ENCODE assay signal across 9 mouse cellular contexts in the genomic region with DNA sequence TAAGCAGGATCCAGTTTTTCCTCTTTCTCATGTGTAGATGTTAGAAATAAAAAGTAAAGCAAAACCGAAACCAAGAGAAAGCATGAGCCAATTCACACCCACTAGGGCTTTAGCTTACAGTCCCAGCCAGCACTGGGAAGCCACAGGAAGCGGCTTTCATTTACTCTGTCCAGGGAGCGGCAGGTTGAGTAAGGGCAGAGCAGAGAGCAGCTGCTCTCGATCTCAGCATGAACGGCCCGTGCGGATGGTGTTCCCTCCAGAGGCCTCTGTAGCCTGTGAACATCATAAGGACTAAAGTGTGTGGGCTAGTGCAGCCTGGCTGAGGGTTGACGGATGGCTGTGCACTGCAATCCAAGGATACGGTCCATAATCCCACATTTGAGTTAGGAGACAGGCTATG. TPM values are rescaled to one million over a fixed set of nuclear protein-coding genes. Genes with fewer than 3 reads are reported as not detected.
DNase-seq lines count a peak whose midpoint lies in the region; ATAC-seq and TF ChIP-seq lines count a peak whose summit lies in the region.
"Had no signal": no experiment of that assay in that cellular context is flagged by ENCODE, and none has a peak within 500 bp of the region (broad histone marks: within the 10 kb centered on the region; RNA-seq: fewer than 3 reads in every experiment).

No protein-coding gene starts in this region.

- H3K4me3 ChIP-seq in kidney, postnatal 0 days (replicated peaks; ENCODE audit: low read depth, low read length) = no peak overlapping the region
- no peak overlapping the region for H3K4me3 ChIP-seq in kidney, embryonic 15.5 days (replicated peaks)
- peak overlapping the region in 1 of 3 experiments; percentile 30 for H3K4me3 ChIP-seq in CH12.LX (replicated peaks in 1 of 3; ENCODE audit: low read depth in 2 of 3, low read length in 2 of 3, poor library complexity in 1 of 3)
- peak overlapping the region; percentile 26 for H3K4me3 ChIP-seq in brown adipose tissue, adult 24 weeks (ENCODE audit: insufficient read depth, low read depth, low read length)
- no peak overlapping the region for H3K4me3 ChIP-seq in midbrain, embryonic 14.5 days (replicated peaks; ENCODE audit: low read depth, low read length)
- H3K4me3 ChIP-seq: heart, embryonic 13.5 days had no signal

- no peak for TF ChIP-seq RAD21 in CH12.LX (IDR thresholded peaks at IDR 0.05; ENCODE audit: low read depth, low read length)

- H3K27me3 ChIP-seq in kidney, postnatal 0 days (ENCODE audit: insufficient read depth, low read length) = no peaks in the 10 kb centered on the region
- no peaks in the 10 kb centered on the region for H3K27me3 ChIP-seq in kidney, embryonic 15.5 days
- no peaks in the 10 kb centered on the region for H3K27me3 ChIP-seq in CH12.LX (replicated peaks)
- H3K27me3 ChIP-seq in midbrain, embryonic 14.5 days (ENCODE audit: control insufficient read depth, insufficient read depth, low read length) = no peaks in the 10 kb centered on the region
- H3K27me3 ChIP-seq: heart, embryonic 13.5 days had no signal

- TF ChIP-seq POLR2A in CH12.LX (IDR thresholded peaks at IDR 0.05; ENCODE audit: low read depth, low read length) = no peak

- H3K9me3 ChIP-seq in kidney, postnatal 0 days (replicated peaks; ENCODE audit: low read length) = no peaks in the 10 kb centered on the region
- no peaks in the 10 kb centered on the region for H3K9me3 ChIP-seq in kidney, embryonic 15.5 days (replicated peaks)
- H3K9me3 ChIP-seq in CH12.LX (replicated peaks; ENCODE audit: low read length) = no peaks in the 10 kb centered on the region
- no peaks in the 10 kb centered on the region for H3K9me3 ChIP-seq in midbrain, embryonic 14.5 days (ENCODE audit: control insufficient read depth, low read length)
- H3K9me3 ChIP-seq: heart, embryonic 13.5 days had no signal

- no peak overlapping the region for H3K4me2 ChIP-seq in kidney, postnatal 0 days (ENCODE audit: low read length)
- H3K4me2 ChIP-seq in kidney, embryonic 15.5 days = no peak overlapping the region
- H3K4me2 ChIP-seq in CH12.LX (ENCODE audit: insufficient read depth, low read depth, poor library complexity, severe bottlenecking) = peak overlapping the region; percentile 74; the same call in 1 of the 2 replicates
- H3K4me2 ChIP-seq in midbrain, embryonic 14.5 days (ENCODE audit: low read length) = no peak overlapping the region
- H3K4me2 ChIP-seq: heart, embryonic 13.5 days had no signal

- H3K4me1 ChIP-seq in kidney, postnatal 0 days (replicated peaks; ENCODE audit: insufficient read depth, low read length) = no peaks in the 10 kb centered on the region
- H3K4me1 ChIP-seq in kidney, embryonic 15.5 days = 0 out of 2 replicates have a peak, but pooled peaks cover 6% of the 10 kb centered on the region
- peaks cover 0 to 7% of the 10 kb centered on the region in 2 experiments; a peak in 3 of 4 replicates for H3K4me1 ChIP-seq in CH12.LX (ENCODE audit: control insufficient read depth in 1 of 2, insufficient read depth in 2 of 2)
- no peaks in the 10 kb centered on the region for H3K4me1 ChIP-seq in brown adipose tissue, adult 24 weeks (ENCODE audit: control insufficient read depth, insufficient read depth, insufficient read length, low read length)
- H3K4me1 ChIP-seq in midbrain, embryonic 14.5 days (ENCODE audit: control insufficient read depth, insufficient read depth, low read length) = 0 out of 2 replicates have a peak, but pooled peaks cover 9% of the 10 kb centered on the region
- H3K4me1 ChIP-seq: heart, embryonic 13.5 days had no signal

- TF ChIP-seq EP300 in CH12.LX (IDR thresholded peaks at IDR 0.05; ENCODE audit: low read length) = no peak

- in situ Hi-C loops in CH12.LX (cut with MboI; ENCODE audit: low pct_ligation_motif_present, low pct_unique_long_range_greater_than_20kb, low sequenced_read_pairs) = no loop called here

- no peak for ATAC-seq in kidney, postnatal 0 days (replicated peaks; ENCODE audit: low FRiP score, low read depth)
- ATAC-seq in kidney, embryonic 15.5 days (replicated peaks; ENCODE audit: low FRiP score) = no peak
- peak; percentile 85 for ATAC-seq in megakaryocyte, adult 5-6 weeks (ENCODE audit: poor library complexity, severe bottlenecking)
- ATAC-seq in midbrain, embryonic 14.5 days (ENCODE audit: low FRiP score, low TSS enrichment) = no peak

- WGBS in kidney, postnatal 0 days = 54% methylated on average over 9 of the region's 9 CpGs
- WGBS in kidney, embryonic 15.5 days = 60% methylated on average over 9 of the region's 9 CpGs
- 67% methylated on average over 9 of the region's 9 CpGs for WGBS in midbrain, embryonic 14.5 days

- peak; percentile 46 for DNase-seq in kidney, postnatal 0 days (ENCODE audit: low spot score)
- no peak for DNase-seq in CH12.LX (ENCODE audit: extremely low read depth)
- DNase-seq in midbrain, embryonic 14.5 days = no peak
- no peak for DNase-seq in layer of hippocampus, postnatal 25 days (ENCODE audit: extremely low spot score in 1 of 2, low spot score in 1 of 2)
- DNase-seq in layer of hippocampus, postnatal 36 days = no peak

- no peaks in the 10 kb centered on the region for H3K79me2 ChIP-seq in CH12.LX (replicated peaks; ENCODE audit: control insufficient read depth, extremely low read depth, insufficient read depth, poor library complexity, severe bottlenecking)

- dilution Hi-C loops in CH12.LX (cut with MboI; ENCODE audit: extremely low pct_ligation_motif_present, extremely low pct_unique_long_range_greater_than_20kb, low sequenced_read_pairs) = no loop called here

- H3K36me3 ChIP-seq in kidney, postnatal 0 days (ENCODE audit: insufficient read depth, low read length) = no peaks in the 10 kb centered on the region
- H3K36me3 ChIP-seq in kidney, embryonic 15.5 days = peaks cover 35% of the 10 kb centered on the region
- H3K36me3 ChIP-seq in CH12.LX (replicated peaks in 1 of 2; ENCODE audit: control insufficient read depth in 1 of 2, insufficient read depth in 1 of 2, low read length in 1 of 2) = no peaks in the 10 kb centered on the region
- H3K36me3 ChIP-seq in midbrain, embryonic 14.5 days (ENCODE audit: control insufficient read depth, insufficient read depth, low read length) = peaks cover 95% of the 10 kb centered on the region

- no peak for TF ChIP-seq CTCF in kidney, postnatal 0 days (IDR thresholded peaks at IDR 0.05; ENCODE audit: low read depth)
- no peak for TF ChIP-seq CTCF in CH12.LX (conservative IDR thresholded peaks at IDR 0.05 in 1 of 2, IDR thresholded peaks at IDR 0.05 in 1 of 2; ENCODE audit: low read depth in 2 of 2, low read length in 2 of 2)

- H3K27ac ChIP-seq in kidney, postnatal 0 days = no peak overlapping the region
- H3K27ac ChIP-seq in kidney, embryonic 15.5 days = no peak overlapping the region
- no peak overlapping the region for H3K27ac ChIP-seq in CH12.LX (ENCODE audit: insufficient read depth, low read depth)
- 0 out of 2 replicates have a peak overlapping the region, but pooled peaks have one; percentile 1 for H3K27ac ChIP-seq in brown adipose tissue, adult 24 weeks (replicated peaks; ENCODE audit: low read depth, low read length)
- no peak overlapping the region for H3K27ac ChIP-seq in midbrain, embryonic 14.5 days (replicated peaks; ENCODE audit: low read depth, low read length)
- H3K27ac ChIP-seq: heart, embryonic 13.5 days had no signal

- H3K9ac ChIP-seq in kidney, postnatal 0 days (ENCODE audit: low read depth, low read length) = no peak overlapping the region
- H3K9ac ChIP-seq in kidney, embryonic 15.5 days = no peak overlapping the region
- peak overlapping the region; percentile 54 for H3K9ac ChIP-seq in CH12.LX (ENCODE audit: insufficient read depth, low read depth)
- no peak overlapping the region for H3K9ac ChIP-seq in midbrain, embryonic 14.5 days (replicated peaks; ENCODE audit: low read length)
- H3K9ac ChIP-seq: heart, embryonic 13.5 days had no signal

TF ChIP-seq in CH12.LX, 34 proteins besides CTCF, POLR2A, EP300 and RAD21:
- no peak for TF ChIP-seq JUN (IDR thresholded peaks at IDR 0.05; ENCODE audit: insufficient read depth, low read depth, low read length)
- TF ChIP-seq JUND (conservative IDR thresholded peaks at IDR 0.05; ENCODE audit: low read depth, low read length) = no peak
- TF ChIP-seq SMC3 (IDR thresholded peaks at IDR 0.05; ENCODE audit: low read depth, low read length) = no peak
- TF ChIP-seq ZMIZ1 (IDR thresholded peaks at IDR 0.05; ENCODE audit: low read depth, low read length) = no peak
- no peak for TF ChIP-seq E2F4 (IDR thresholded peaks at IDR 0.05; ENCODE audit: insufficient replicate concordance, low read depth, low read length)
- TF ChIP-seq NRF1 (IDR thresholded peaks at IDR 0.05; ENCODE audit: low read depth, low read length) = no peak
- no peak for TF ChIP-seq RCOR1 (conservative IDR thresholded peaks at IDR 0.05; ENCODE audit: low read depth, low read length)
- no peak for TF ChIP-seq MAZ (IDR thresholded peaks at IDR 0.05; ENCODE audit: low read depth, low read length)
- TF ChIP-seq NELFE (IDR thresholded peaks at IDR 0.05; ENCODE audit: low read depth, low read length) = no peak
- no peak for TF ChIP-seq IRF4 (IDR thresholded peaks at IDR 0.05; ENCODE audit: low read depth, low read length)
- no peak for TF ChIP-seq ELF1 (IDR thresholded peaks at IDR 0.05; ENCODE audit: low read depth, low read length)
- no peak for TF ChIP-seq GABPA (IDR thresholded peaks at IDR 0.05; ENCODE audit: insufficient replicate concordance, low read depth, low read length)
- TF ChIP-seq UBTF (IDR thresholded peaks at IDR 0.05; ENCODE audit: low read depth, low read length) = no peak

RNA-seq across cellular contexts. Expression of a gene that starts 25.5 kb away (rescaled TPM):
- polyA plus RNA-seq in kidney, postnatal 0 days (2015; fragmentation: Nextera tagmentation; extraction: Ambion mirVana) = 7.4 and 7.6 TPM in 2 replicates
- 2.3 and 2.7 TPM in 2 replicates for polyA plus RNA-seq in kidney, embryonic 15.5 days (2015; fragmentation: Nextera tagmentation; extraction: Ambion mirVana)
- total RNA-seq in CH12.LX (2012; rRNA removed) (not detected in 2 replicates), CH12.LX (2014; rRNA removed) (not detected in 2 replicates)
- polyA plus RNA-seq in CH12.LX (2012; ENCODE audit: insufficient read length, low read depth) = not detected in 2 replicates
- 86.6 and 95.5 TPM in 2 replicates for polyA plus RNA-seq in brown adipose tissue, adult 24 weeks (2012; ENCODE audit: insufficient read depth, insufficient read length, missing spikeins)
- total RNA-seq in megakaryocyte, adult 5-6 weeks (2015) = not detected in 2 replicates
- not detected in 2 replicates for total RNA-seq in megakaryocyte, adult 5-6 weeks (2017)
- polyA plus RNA-seq in midbrain, embryonic 14.5 days (2014; fragmentation: Nextera tagmentation; extraction: Ambion mirVana) = 0.40 and 1.1 TPM in 2 replicates
- total RNA-seq in layer of hippocampus, postnatal 25 days (2021) = 1 to 10 TPM; 8.1 to 9.9 TPM
- total RNA-seq in layer of hippocampus, postnatal 36 days (2021) = 1 to 10 TPM; 7.0 to 8.1 TPM

Comparison
In these comparisons a context has a peak if more than half of its experiments do, and no peak if none do; other contexts are left out.
1. RNA of a gene that starts 25.5 kb away (polyA plus RNA-seq): 86.6 to 95.5 TPM in brown adipose tissue, adult 24 weeks; 7.4 to 7.6 TPM in kidney, postnatal 0 days, 2.3 to 2.7 TPM in kidney, embryonic 15.5 days, 0.40 to 1.1 TPM in midbrain, embryonic 14.5 days and not detected in CH12.LX; every median in the first group is over 10 times any median in the second.